Mouse (Mus musculus): ENCODE measurements around the gene Zfp541.

Gene Zfp541

DNA sequence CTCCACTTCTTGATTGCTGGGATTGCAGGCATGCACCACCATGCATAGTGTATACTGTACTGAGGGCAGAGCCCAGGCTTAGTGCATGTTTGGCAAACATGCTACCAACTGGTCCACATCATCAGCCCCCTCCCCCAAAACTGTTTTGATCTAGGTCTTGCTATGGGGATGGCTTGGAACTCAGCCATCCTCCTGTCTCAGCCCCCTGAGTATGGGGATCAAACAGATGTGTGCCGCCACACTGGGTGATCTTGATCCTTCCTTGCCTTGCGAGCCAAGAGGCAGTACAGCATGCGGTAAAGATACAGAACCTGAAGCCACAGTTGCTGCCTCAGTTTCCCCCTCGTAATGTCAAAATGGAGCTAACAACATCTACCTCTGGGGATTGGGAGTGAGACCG is 67.3 kb downstream of the Zfp541 start:
- no peak for DNase-seq (ENCODE audit: low spot score in 2 of 2)

GRCm38 (mm10) chr7:16129421-16129845 is 67.8 kb downstream of the Zfp541 start, which contains the start of gene Slc8a2:
Gene Slc8a2 (plus strand): TSS chr7:16129826.
- DNase-seq (ENCODE audit: low spot score in 2 of 2): peak; percentile 85 to 91

DNA sequence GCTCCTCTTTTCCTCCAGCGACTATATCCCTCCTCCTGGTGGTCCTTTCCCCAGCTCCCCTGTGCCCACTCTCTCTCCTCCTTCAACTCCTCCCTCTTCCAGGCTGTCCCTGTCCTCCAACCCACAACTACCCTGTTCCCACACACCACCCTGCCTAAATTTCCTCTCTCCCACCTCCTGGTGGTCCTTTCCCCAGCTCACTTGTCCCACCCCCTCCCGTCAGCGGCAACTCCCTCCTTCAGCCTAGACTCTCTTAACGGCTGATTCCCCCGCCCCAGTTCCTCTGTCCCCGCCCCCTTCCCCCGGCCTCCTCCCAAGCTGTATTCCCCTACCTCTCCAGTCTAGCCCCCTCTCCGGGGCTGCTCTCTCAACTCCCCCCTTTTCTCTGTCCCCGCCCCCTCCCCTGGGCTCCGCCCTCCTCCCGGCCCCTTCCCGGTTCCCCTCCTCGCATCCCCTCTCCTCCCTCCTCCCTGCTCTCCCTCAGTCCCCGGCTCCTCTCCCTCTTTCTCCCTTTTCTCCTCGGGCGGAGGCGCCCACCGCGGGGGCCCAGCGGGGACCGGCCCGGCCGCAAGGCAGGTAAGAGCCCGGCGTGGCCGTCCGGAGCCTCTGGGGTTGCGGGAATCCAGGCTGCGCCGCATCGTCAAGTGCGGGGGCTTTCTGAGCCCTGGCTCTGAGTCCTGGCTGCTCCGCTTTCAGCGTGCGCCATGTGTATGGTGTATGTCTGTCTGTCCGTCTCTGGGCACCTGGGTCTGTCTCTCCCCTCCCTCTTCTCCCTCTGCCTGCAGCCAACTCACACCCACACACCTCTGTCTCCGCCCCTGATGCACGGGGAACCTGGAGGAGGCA is 68.5 kb downstream of the Zfp541 start:
- peak; percentile 56 to 68 for DNase-seq (ENCODE audit: low spot score in 2 of 2)

DNA sequence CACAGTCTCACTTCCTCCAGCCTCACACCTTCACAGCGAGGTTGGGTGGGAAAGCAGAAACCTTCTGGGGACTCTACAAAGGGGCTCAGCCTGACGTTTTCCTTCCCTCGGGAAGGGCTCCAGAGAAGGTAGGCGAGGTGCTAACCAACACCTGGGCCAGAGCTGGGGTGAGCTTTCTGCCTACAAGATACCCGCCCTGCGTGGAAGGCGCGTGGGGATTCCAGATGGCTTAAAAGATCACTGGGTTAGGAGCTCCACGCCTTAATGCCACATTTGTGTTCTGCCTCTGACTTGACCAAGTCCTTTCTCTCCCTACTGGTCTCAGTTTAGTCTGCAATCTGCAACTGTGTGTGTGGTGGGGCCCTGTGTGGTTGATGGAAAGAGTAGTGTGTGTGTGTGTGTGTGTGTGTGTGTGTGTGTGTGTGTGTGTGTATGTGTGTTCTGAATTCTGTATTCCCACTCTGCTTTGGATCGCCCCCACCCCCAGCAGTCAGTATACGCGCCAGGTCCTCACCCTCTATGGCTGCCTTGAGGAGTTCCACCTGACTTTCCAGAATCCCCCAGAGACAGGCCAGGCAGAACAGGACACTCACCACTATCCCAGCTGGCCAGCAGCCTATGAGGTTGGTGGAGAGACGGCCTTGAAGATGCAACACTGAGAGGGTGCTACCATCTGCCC is 69.5 kb downstream of the Zfp541 start:
- DNase-seq (ENCODE audit: low spot score in 2 of 2): peak; percentile 58 to 64

DNA sequence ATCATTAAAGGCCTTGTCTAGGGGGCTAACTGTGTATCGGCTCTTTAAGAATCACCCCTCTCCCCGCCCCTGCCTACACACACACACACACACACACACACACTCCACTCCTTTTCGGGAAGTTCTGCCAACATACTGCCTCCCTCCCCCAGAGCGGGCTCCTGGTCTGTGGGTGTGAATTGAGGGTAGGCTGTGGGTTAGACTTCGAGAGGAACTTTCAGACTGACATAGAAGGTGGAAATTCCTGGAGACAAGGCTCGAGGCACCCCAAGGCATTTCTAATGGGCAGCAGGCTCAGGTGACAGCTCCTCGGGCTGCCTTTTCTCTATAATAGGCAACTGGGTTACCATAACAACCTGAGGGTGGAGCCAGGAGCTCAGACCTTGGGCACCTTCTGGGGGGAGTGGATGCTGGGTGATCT is 70.6 kb downstream of the Zfp541 start:
- DNase-seq (ENCODE audit: low spot score in 2 of 2): peak in 1 of 2 experiments; percentile 52

- no peak for DNase-seq (ENCODE audit: low spot score in 2 of 2)
Observed at GRCm38 (mm10) chr7:16132926-16133325, 71.3 kb downstream of the Zfp541 start.

DNA sequence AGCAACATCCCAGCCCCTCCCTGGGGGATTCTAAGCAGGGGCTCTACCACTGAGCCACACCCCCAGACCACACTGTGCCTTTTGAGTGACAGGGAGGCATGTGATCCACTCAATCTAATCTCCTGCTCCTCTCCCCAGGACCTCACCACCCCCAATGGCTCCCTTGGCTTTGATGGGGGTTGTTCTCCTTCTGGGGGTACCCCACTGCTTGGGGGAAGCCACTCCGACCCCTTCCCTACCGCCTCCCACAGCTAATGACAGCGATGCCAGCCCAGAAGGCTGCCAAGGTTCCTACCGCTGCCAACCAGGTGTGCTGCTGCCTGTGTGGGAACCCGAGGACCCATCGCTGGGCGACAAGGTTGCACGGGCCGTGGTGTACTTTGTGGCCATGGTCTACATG is 72.1 kb downstream of the Zfp541 start:
- DNase-seq (ENCODE audit: low spot score in 2 of 2): no peak

GRCm38 (mm10) chr7:16134951-16135392 is 73.4 kb downstream of the Zfp541 start:
- peak in 1 of 2 experiments; percentile 53 for DNase-seq (ENCODE audit: low spot score in 2 of 2)
